Mouse (Mus musculus): ENCODE measurements around the gene Commd9.

Gene Commd9

DNA sequence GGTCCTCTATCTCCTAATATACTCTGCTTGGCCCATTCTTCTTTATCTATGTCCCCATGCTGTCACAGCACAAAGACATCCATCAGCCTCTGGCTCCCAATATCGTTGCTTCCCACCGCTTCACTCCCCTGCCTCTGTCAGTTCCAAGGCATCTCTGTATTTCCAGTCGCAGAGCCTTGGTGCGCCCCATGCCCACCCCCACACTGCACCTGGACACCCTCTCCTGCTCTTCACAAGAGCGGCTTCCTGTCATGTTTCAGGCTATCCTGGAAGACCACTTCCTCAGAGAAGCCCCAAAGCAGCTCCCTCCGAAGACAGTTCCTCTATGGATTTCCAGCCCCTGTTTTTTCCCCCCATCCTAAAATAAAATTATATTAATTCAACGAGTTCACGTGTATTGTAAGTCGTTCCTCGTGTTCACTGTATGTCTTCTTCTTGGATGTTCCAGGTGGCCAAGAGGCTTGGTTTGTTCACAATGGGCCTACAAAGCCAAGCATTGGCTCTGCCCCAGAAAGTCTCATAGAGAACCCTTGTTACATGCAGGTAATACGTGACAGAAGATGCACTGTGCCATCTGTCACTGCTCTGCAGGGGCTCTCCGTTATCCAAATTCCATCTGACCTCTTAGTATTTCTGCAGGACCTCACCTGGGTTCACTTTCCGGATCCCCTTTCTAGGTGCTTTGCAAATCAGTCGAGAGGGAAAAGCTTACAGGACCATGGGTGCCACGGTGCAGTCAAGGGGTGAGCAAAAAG is 23.5 kb downstream of the Commd9 start:
- in situ Hi-C loops (cut with MboI): loop anchor here (10.0 kb wide), 2 partner anchors 195 to 545 kb away; partner anchors contain the start of gene Fjx1

GRCm38 (mm10) chr2:101918518-101918917 is 32.5 kb downstream of the Commd9 start:
- in situ Hi-C loops (cut with MboI): no loop called here

- in situ Hi-C loops (cut with MboI): no loop called here
Measured at GRCm38 (mm10) chr2:101920136-101920554, 34.1 kb downstream of the Commd9 start.

DNA sequence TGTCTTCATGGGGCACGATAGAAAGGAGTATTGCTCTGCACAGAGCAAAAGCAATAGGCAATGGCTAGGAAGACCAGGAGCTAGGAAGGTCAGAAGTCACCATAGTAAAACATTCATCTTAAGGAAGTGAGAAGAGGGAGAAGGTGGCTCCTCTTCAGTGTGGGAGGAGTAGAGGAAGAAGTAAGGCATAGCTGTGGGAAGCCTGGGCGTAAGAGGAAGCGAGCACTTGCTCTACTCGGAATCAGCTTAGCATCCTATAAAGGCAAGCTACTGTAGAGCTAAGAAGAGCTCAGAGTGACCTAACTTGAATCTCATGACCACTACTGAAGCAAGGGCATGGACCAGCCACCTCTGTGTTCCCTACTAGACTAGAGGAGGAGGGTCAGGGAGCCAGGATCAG is 36.3 kb downstream of the Commd9 start:
- in situ Hi-C loops (cut with MboI): no loop called here

DNA sequence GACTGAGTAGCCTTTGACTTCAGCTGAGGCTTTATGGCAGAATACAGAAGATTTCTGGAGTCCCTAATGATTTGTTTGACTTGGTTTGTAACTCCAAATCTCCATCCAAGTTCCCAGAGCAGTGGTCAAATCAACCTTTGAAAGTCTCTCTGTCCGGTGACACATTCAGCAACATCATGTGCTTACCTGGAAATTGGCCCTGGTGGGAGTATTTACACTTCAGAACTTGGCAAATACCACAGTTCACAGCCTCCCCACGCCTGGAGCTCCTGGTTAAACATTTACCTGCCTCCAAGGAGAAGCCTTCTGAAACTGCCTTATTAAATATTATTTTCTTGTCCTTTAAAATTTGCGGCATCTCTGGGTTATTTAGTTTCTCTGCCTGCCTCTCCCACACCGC is 37.1 kb downstream of the Commd9 start:
- in situ Hi-C loops (cut with MboI): no loop called here

- in situ Hi-C loops (cut with MboI): no loop called here
Measured at GRCm38 (mm10) chr2:101925183-101925582, 39.1 kb downstream of the Commd9 start.

DNA sequence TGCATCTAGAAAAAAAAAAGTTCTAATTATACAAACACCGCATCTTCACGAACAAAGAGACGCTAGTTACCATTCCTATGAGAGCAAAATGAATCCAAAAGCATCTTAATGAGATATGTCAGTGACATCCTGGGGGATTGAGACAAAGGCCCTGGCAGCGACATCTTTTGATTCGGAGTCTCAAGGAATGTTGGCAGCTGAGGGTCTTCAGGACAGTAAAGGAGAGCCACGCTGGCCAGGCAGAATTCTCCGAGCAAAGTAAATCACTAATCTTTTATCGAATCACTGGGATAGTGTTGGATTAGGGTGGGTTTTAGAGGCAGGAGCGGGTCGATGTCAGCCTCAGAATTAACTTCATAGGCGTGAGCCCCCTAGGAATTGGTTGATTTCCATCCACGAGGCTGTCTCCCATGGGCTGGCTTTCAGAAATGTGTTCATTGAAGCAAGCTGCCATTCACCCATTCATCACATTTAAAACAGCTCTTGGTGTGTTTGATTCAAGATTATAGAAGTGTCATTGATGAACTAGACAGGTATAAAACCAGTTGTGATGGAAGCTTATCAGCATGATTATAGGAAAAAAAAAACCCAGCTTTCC is 39.6 kb downstream of the Commd9 start:
- in situ Hi-C loops (cut with MboI): no loop called here

DNA sequence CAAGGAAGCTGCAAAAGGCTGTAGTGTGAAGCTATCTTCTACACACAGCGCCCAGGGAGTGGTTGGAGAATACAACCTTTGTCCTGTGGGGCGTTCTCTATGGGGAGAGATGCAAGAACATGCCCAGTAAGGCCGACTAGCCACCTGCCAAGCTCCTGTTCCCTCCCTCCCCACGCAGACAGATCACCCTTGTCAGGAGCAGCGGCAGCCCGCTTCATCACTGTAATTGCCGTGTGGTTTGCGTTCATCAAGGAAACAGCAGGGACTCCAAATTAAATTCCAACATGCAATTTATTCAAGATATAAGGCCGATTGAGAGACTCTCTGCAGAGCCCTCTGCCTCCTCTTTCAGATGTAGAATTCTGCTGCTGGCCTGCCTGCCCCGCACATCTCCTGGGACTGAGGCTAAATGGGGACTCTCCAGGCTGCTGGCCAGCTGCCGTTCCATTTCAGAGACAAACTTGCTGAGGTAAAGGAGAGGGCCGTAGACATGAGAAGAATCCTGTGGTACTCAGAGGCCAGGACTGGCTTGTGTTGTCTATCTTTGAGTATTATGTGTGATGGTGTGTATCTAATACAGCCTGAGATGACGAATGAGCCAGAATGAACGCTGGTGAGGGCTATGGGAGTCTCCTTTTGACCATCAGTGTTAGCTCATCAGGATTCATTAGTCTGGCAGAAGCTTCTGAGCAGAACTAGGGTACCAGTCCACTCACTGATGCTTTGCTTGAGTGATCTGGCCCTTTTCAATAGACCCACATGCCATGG is 46.3 kb downstream of the Commd9 start:
- in situ Hi-C loops (cut with MboI): no loop called here

- in situ Hi-C loops (cut with MboI): no loop called here
Measured at GRCm38 (mm10) chr2:101933301-101933700, 47.3 kb downstream of the Commd9 start.

GRCm38 (mm10) chr2:101935006-101935405 is 49.0 kb downstream of the Commd9 start:
- in situ Hi-C loops (cut with MboI): no loop called here

DNA sequence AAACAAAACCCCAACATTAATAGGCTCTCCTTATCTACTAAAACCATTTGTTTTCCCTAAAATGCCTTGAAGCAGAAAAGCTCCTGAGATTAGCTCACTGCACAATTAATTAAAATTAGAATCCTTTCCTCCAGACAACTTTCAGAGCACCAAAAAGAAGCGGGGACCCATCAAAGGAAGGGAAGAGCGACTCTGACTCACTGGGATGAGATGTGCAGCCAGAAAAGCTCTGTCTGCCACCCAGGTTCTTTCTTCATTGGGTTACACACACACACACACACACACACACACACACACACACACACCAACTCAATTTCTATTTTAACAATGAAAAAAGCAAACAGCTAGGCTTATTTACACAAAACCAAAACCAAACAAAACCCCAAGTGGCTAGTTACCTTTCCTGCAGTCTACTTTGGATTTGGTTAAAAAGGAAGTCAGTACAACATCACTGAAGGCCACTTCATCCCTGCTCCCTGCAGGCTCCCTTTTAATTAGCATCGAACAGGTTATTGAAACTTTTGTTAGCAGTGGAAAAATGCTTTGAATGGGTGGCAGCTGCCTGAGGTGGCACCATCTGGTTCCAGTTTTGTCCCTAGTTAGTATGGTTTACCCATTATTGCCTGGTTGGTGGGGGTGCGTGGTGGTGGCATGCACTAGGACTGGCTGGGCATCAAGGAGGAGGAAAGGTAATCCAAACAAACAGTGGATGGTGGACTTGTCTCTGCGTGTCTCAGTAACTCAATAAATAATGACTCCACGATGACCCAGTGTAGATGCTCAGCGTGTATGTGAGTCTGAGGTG is 64.9 kb downstream of the Commd9 start:
- in situ Hi-C loops (cut with MboI): no loop called here

Measured in mature B cell (primary cell).